Mouse (Mus musculus) left cerebral cortex, adult 2 months (tissue): ENCODE results near the gene Rxrg. TPM values are rescaled to one million over a fixed set of nuclear protein-coding genes. Genes with fewer than 3 reads are reported as not detected.

Experiments
- DNase-seq, 2 experiments: peaks; one replicate each; pipeline ENCODE4 v3.0.0; 2021 to 2022; ENCODE audit warnings: low spot score in 2 of 2, mixed read lengths in 1 of 2; ENCODE audit errors: extremely low spot score in 1 of 2
- H3K27ac ChIP-seq: fragments of 200-600 bp; 2 replicates; pipeline ENCODE4 v1.8.1; 2022
- H3K4me3 ChIP-seq: fragments of 200-600 bp; 2 replicates; pipeline ENCODE4 v1.8.1; 2022
- CTCF ChIP-seq: fragments of 200-600 bp; IDR thresholded peaks from 2 replicates; pipeline ENCODE4 v1.8.1; 2022; ENCODE audit warnings: antibody characterized with exemption, mild to moderate bottlenecking, moderate library complexity
- intact Hi-C: fragments of 180-260 bp; cut with DNase I; formaldehyde crosslinking; loops from one replicate; pipeline ENCODE4 v1.15.1; 2025
- total RNA-seq, 2 experiments: library from RNA; stranded (reverse); gene quantifications; 2 replicates each; pipeline ENCODE4 v1.2.3; 2021

Rxrg gene
- total RNA-seq, 2 experiments from 2014 or later = 6.7 to 13.0 TPM

GRCm38 (mm10) chr1:167649122-167649633 is 51.0 kb downstream of the Rxrg start:
- no peak for TF ChIP-seq CTCF
- intact Hi-C loops = no loop called here
- DNase-seq = no peak
- no peak overlapping the region for H3K4me3 ChIP-seq
- no peak overlapping the region for H3K27ac ChIP-seq

- no peak for DNase-seq
- Histone ChIP-seq H3K27ac (no peak overlapping the region), H3K4me3 (no peak overlapping the region)
- intact Hi-C loops = no loop called here
- TF ChIP-seq CTCF = no peak
Observed at GRCm38 (mm10) chr1:167652336-167652735, 54.2 kb downstream of the Rxrg start.

- intact Hi-C loops = no loop called here
- Histone ChIP-seq H3K27ac (no peak overlapping the region), H3K4me3 (no peak overlapping the region)
- DNase-seq = no peak
- no peak for TF ChIP-seq CTCF
Observed at GRCm38 (mm10) chr1:167659065-167659464, 60.9 kb downstream of the Rxrg start.

- intact Hi-C loops = no loop called here
- Histone ChIP-seq H3K27ac (no peak overlapping the region), H3K4me3 (no peak overlapping the region; the same call in 1 of the 2 replicates)
- TF ChIP-seq CTCF = no peak
- peak; percentile 25 to 33 for DNase-seq
Observed at GRCm38 (mm10) chr1:167660521-167661101, 62.4 kb downstream of the Rxrg start.

GRCm38 (mm10) chr1:167661123-167661522 is 62.9 kb downstream of the Rxrg start:
- TF ChIP-seq CTCF = no peak
- intact Hi-C loops = no loop called here
- no peak overlapping the region for H3K27ac ChIP-seq
- no peak for DNase-seq
- H3K4me3 ChIP-seq = peak overlapping the region; percentile 23

- no peak overlapping the region for H3K4me3 ChIP-seq
- no peak for TF ChIP-seq CTCF
- no peak for DNase-seq
- intact Hi-C loops = no loop called here
- no peak overlapping the region for H3K27ac ChIP-seq
Observed at GRCm38 (mm10) chr1:167663136-167663535, 65.0 kb downstream of the Rxrg start.

GRCm38 (mm10) chr1:167669796-167670195 is 71.6 kb downstream of the Rxrg start:
- intact Hi-C loops = loop anchor here (5.0 kb wide), 3 partner anchors 113 to 248 kb away; no protein-coding TSS in a partner anchor
- TF ChIP-seq CTCF = peak; percentile 89

GRCm38 (mm10) chr1:167672433-167672987 is 74.3 kb downstream of the Rxrg start:
- TF ChIP-seq CTCF = no peak
- DNase-seq = no peak
- Histone ChIP-seq H3K4me3 (no peak overlapping the region), H3K27ac (no peak overlapping the region)
- intact Hi-C loops = loop anchor here (5.0 kb wide), 1 partner anchor 110 kb away; no protein-coding TSS in a partner anchor

More at GRCm38 (mm10) chr1:167669796-167670195, 71.6 kb downstream of the Rxrg start:
- peak; percentile 52 to 66 for DNase-seq
- H3K27ac ChIP-seq = no peak overlapping the region
- no peak overlapping the region for H3K4me3 ChIP-seq

GRCm38 (mm10) chr1:167679061-167679460 is 80.9 kb downstream of the Rxrg start:
- H3K4me3 ChIP-seq = no peak overlapping the region
- H3K27ac ChIP-seq = no peak overlapping the region
- intact Hi-C loops = no loop called here
- no peak for TF ChIP-seq CTCF
- DNase-seq = no peak

GRCm38 (mm10) chr1:167688001-167688346 is 89.8 kb downstream of the Rxrg start:
- TF ChIP-seq CTCF = no peak
- DNase-seq = no peak
- intact Hi-C loops = no loop called here
- no peak overlapping the region for H3K4me3 ChIP-seq
- H3K27ac ChIP-seq = no peak overlapping the region

GRCm38 (mm10) chr1:167688347-167689231 is 90.4 kb downstream of the Rxrg start:
- DNase-seq = no peak
- intact Hi-C loops = no loop called here
- no peak for TF ChIP-seq CTCF
- peak overlapping the region; percentile 23; the same call in 1 of the 2 replicates for H3K4me3 ChIP-seq
- no peak overlapping the region for H3K27ac ChIP-seq

GRCm38 (mm10) chr1:167689232-167689261 is 90.9 kb downstream of the Rxrg start, which contains the start of gene Lmx1a:
Gene Lmx1a (plus strand): TSS chr1:167689237.
- Histone ChIP-seq H3K27ac (no peak within 1 kb of the TSS), H3K4me3 (peak within 1 kb of the TSS; percentile 23; the same call in 1 of the 2 replicates)
- intact Hi-C loops = no loop called here
- no peak for DNase-seq
- TF ChIP-seq CTCF = no peak

Other genes starting within 250 kb of the Rxrg start
- 10 to 100 TPM; 17.4 to 20.4 TPM for gene Aldh9a1, start 248.4 kb upstream of the Rxrg start, total RNA-seq
- gene Mgst3, start 204.5 kb upstream of the Rxrg start, total RNA-seq = 10 to 100 TPM; 93.9 to 94.5 TPM
- gene Lrrc52, start 131.6 kb upstream of the Rxrg start, total RNA-seq = not detected
- not detected for gene Lmx1a, start 90.9 kb downstream of the Rxrg start, total RNA-seq